Mouse (Mus musculus) forebrain, embryonic 15.5 days (tissue): ENCODE data around the gene Gm39566. TPM values are rescaled to one million over a fixed set of nuclear protein-coding genes. Genes with fewer than 3 reads are reported as not detected.

ENCODE experiments used
- ATAC-seq: fragments of 200-750 bp; cut with Nextera tagmentation; replicated peaks from 2 replicates; pipeline ENCODE4 v1.8.0; 2017; ENCODE audit warnings: mild to moderate bottlenecking, moderate TSS enrichment, moderate library complexity
- H3K27ac ChIP-seq: fragments of 300-500 bp; sonication (generic); replicated peaks from 2 replicates; pipeline ENCODE4 v1.5.1; 2015; ENCODE audit warnings: mild to moderate bottlenecking, inconsistent platforms
- H3K27me3 ChIP-seq: fragments of 300-500 bp; sonication (generic); 2 replicates; pipeline ENCODE4 v1.6.1; 2015; ENCODE audit warnings: inconsistent platforms
- H3K36me3 ChIP-seq: fragments of 300-500 bp; sonication (generic); 2 replicates; pipeline ENCODE4 v1.6.1; 2015; ENCODE audit warnings: mild to moderate bottlenecking, inconsistent platforms
- H3K4me1 ChIP-seq: fragments of 300-500 bp; sonication (generic); 2 replicates; pipeline ENCODE4 v1.6.1; 2015; ENCODE audit warnings: inconsistent platforms
- H3K4me2 ChIP-seq: fragments of 300-500 bp; sonication (generic); replicated peaks from 2 replicates; pipeline ENCODE4 v1.6.1; 2015; ENCODE audit warnings: mild to moderate bottlenecking, inconsistent platforms
- H3K4me3 ChIP-seq: fragments of 300-500 bp; sonication (generic); 2 replicates; pipeline ENCODE4 v1.5.1; 2015; ENCODE audit warnings: mild to moderate bottlenecking, inconsistent platforms
- H3K9ac ChIP-seq: fragments of 300-500 bp; sonication (generic); replicated peaks from 2 replicates; pipeline ENCODE4 v1.6.1; 2015; ENCODE audit warnings: mild to moderate bottlenecking, inconsistent platforms
- H3K9me3 ChIP-seq: fragments of 300-500 bp; sonication (generic); 2 replicates; pipeline ENCODE4 v1.6.1; 2016; ENCODE audit warnings: inconsistent platforms
- WGBS: fragments of 180-500 bp; shearing (Covaris S2); methylation state at CpG from one replicate; pipeline ENCODE4 v1.1.7; 2015; ENCODE audit warnings: mixed read lengths; 5-methylcytosine and 5-hydroxymethylcytosine counted together
- polyA plus RNA-seq: library from polyadenylated mRNA; unstranded; fragments of >200 nt; fragmentation: Nextera tagmentation; extraction: Ambion mirVana; gene quantifications from 2 replicates; pipeline ENCODE4 v1.2.1, GENCODE M21; 2015

Gene Gm39566
- polyA plus RNA-seq, 1 experiment from 2014 or later, result not detected

DNA sequence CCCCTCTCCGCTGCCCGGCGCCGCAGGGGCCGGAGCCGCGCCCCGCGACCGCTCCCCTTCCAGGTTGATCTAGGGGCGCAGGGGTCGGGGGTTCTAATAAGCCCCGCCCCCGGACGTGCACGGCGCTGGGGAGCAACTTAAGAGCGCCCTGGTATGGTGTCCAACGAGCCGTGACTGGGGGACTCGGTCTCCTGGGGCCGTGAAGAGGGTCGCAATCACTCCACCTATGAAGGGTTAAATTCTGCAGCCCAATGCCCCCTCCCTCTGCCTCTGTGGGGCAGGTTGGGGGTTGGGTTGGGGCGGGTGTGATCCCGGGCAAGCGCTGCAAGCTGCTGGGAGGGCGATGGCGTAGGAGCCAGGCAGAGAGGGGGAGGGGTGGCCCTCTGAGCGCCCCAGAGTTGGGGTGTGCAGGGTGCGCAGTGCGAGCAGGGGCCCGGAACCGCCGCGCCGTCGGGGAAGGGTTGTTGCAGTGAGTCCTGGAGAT is 48.9 kb downstream of the Gm39566 start:
- H3K27ac ChIP-seq, result peak overlapping the region; percentile 76
- peak overlapping the region; percentile 79 for H3K4me3 ChIP-seq
- peak overlapping the region; percentile 51 for H3K4me2 ChIP-seq
- H3K9me3 ChIP-seq, result no peaks in the 10 kb centered on the region
- 1% methylated on average over 36 of the region's 37 CpGs for WGBS
- H3K9ac ChIP-seq, result peak overlapping the region; percentile 92
- no peaks in the 10 kb centered on the region for H3K27me3 ChIP-seq
- no peaks in the 10 kb centered on the region for H3K36me3 ChIP-seq
- ATAC-seq, result peak; percentile 78
- peaks cover 23% of the 10 kb centered on the region for H3K4me1 ChIP-seq

DNA sequence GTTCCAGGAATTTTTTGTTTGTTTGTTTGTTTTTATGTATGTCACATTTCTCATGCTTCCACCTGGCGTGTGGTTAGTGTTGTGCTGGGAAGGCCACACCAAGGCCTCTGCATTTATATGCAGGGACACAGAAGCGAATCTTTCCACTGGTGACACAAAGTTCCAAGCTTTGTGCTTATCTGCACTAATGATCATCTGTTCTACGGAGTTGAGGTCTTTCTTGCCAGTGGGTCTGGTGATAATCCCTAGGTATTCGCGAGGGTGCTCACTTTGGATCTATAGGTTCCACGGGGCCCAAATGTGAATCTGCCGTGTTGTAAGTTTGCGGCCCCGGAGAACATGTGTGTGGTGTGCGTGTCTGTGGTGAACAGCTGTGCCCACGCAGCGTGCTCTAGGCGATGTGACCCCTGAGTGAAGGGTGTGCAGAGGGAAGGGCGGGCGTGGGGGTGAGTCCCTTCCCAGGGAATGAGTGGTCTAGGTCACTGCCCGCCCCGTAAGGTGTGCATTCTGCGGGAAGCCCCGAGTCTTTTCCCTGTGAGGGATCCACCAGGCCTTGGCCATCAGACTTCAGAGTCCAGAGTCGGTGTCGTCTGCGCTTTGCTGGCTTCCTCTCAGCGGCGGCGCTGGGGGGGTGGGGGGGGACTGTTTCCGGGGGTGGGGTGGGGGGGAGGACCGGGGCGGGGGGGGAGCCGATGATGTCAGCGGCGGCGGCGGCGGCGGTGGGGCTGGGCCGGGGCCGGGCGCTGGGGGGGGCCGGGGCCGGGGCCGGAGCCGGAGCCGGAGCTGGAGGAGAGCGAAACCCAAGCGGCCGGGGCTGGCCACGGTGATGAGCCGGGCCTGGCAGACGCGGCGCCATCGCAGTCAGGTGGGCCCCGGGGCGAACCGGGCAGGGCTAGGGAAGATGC is 49.6 kb downstream of the Gm39566 start, which contains the start of gene Zbtb4:
Zbtb4 (plus strand) TSS at position 692 of the 905 bp plus-strand sequence.
- ATAC-seq, result peak; percentile 60
- peak within 1 kb of the TSS; percentile 51 for H3K4me2 ChIP-seq
- peak within 1 kb of the TSS; percentile 76 for H3K27ac ChIP-seq
- H3K36me3 ChIP-seq, result no peaks in the 10 kb centered on the region
- WGBS, result 17% methylated on average over 51 of the region's 55 CpGs
- H3K9ac ChIP-seq, result peak within 1 kb of the TSS; percentile 92
- peaks cover 29% of the 10 kb centered on the region for H3K4me1 ChIP-seq
- no peaks in the 10 kb centered on the region for H3K9me3 ChIP-seq
- no peaks in the 10 kb centered on the region for H3K27me3 ChIP-seq
- H3K4me3 ChIP-seq, result peak within 1 kb of the TSS; percentile 79

DNA sequence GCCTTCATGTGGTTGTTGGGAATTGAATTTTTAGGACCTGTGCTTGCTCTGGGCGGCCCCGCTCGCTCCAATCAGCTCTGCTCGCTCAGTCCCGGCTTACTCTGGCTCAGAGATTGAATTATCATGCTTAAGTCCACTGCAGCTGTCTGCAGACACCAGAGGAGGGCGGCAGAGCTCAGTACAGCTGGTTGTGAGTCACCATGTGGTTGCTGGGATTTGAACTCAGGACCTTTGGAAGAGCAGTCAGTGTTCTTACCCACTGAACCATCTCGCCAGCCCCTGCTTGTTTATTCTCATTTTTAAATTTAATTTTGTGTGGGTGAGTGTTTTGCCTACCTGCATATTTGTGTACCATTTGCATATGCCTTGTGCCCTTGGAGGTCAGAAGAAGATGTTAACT is 51.5 kb downstream of the Gm39566 start:
- no peak overlapping the region for H3K9ac ChIP-seq
- H3K27me3 ChIP-seq, result no peaks in the 10 kb centered on the region
- no peak for ATAC-seq
- H3K4me1 ChIP-seq, result peaks cover 39% of the 10 kb centered on the region
- no peaks in the 10 kb centered on the region for H3K9me3 ChIP-seq
- no peak overlapping the region for H3K4me2 ChIP-seq
- no peak overlapping the region for H3K4me3 ChIP-seq
- WGBS, result 76% methylated on average over 7 of the region's 7 CpGs
- no peaks in the 10 kb centered on the region for H3K36me3 ChIP-seq
- H3K27ac ChIP-seq, result no peak overlapping the region

- WGBS, result 72% methylated on average over 1 of the region's 1 CpGs
- H3K9ac ChIP-seq, result no peak within 1 kb of the TSS
- ATAC-seq, result no peak
- no peak within 1 kb of the TSS for H3K4me3 ChIP-seq
- H3K27ac ChIP-seq, result peak within 1 kb of the TSS; percentile 100; the same call in 1 of the 2 replicates
- H3K9me3 ChIP-seq, result no peaks in the 10 kb centered on the region
- no peak within 1 kb of the TSS for H3K4me2 ChIP-seq
- H3K4me1 ChIP-seq, result peaks cover 37% of the 10 kb centered on the region
- no peaks in the 10 kb centered on the region for H3K36me3 ChIP-seq
- H3K27me3 ChIP-seq, result no peaks in the 10 kb centered on the region
Measured at GRCm38 (mm10) chr11:69761868-69762267, 53.2 kb downstream of the Gm39566 start, which contains the start of gene Slc35g3. Slc35g3 (minus strand) TSS chr11:69761968.

Other genes with a start within 250 kb of the Gm39566 start
- 26.3 and 27.2 TPM in 2 replicates for gene Wrap53, start 235.0 kb downstream of the Gm39566 start, polyA plus RNA-seq
- gene Trp53, start 234.9 kb downstream of the Gm39566 start, polyA plus RNA-seq, result 112 and 115 TPM in 2 replicates
- 22.2 and 25.9 TPM in 2 replicates for gene Atp1b2, start 209.4 kb downstream of the Gm39566 start, polyA plus RNA-seq
- gene Shbg, start 197.4 kb downstream of the Gm39566 start, polyA plus RNA-seq, result not detected in 2 replicates
- 22.9 and 25.2 TPM in 2 replicates for gene Sat2, start 193.3 kb downstream of the Gm39566 start, polyA plus RNA-seq
- 41.0 and 46.1 TPM in 2 replicates for gene Fxr2, start 182.3 kb downstream of the Gm39566 start, polyA plus RNA-seq
- gene Sox15, start 160.0 kb downstream of the Gm39566 start, polyA plus RNA-seq, result not detected in 2 replicates
- gene Mpdu1, start 152.7 kb downstream of the Gm39566 start, polyA plus RNA-seq, result 89.1 and 91.0 TPM in 2 replicates
- 6.7 and 7.7 TPM in 2 replicates for gene Cd68, start 149.1 kb downstream of the Gm39566 start, polyA plus RNA-seq
- gene Eif4a1, start 142.9 kb downstream of the Gm39566 start, polyA plus RNA-seq, result 547 and 583 TPM in 2 replicates
- gene Senp3, start 133.2 kb downstream of the Gm39566 start, polyA plus RNA-seq, result 89.2 and 102 TPM in 2 replicates
- 0.38 TPM in 1 of 2 replicates, not detected in the other for gene Tnfsf13, start 129.5 kb downstream of the Gm39566 start, polyA plus RNA-seq
- gene Tnfsf12, start 119.4 kb downstream of the Gm39566 start, polyA plus RNA-seq, result 1.6 TPM in 2 replicates
- 1.0 and 1.1 TPM in 2 replicates for gene Tnfsfm13, start 119.2 kb downstream of the Gm39566 start, polyA plus RNA-seq
- 17.5 and 19.2 TPM in 2 replicates for gene Polr2a, start 56.7 kb downstream of the Gm39566 start, polyA plus RNA-seq
- gene Slc35g3, start 53.3 kb downstream of the Gm39566 start, polyA plus RNA-seq, result 0.28 and 0.56 TPM in 2 replicates
- gene Zbtb4, start 49.4 kb downstream of the Gm39566 start, polyA plus RNA-seq, result 2.8 and 3.2 TPM in 2 replicates
- 1.2 and 1.4 TPM in 2 replicates for gene Chrnb1, start 19.4 kb downstream of the Gm39566 start, polyA plus RNA-seq
- gene Fgf11, start 13.4 kb downstream of the Gm39566 start, polyA plus RNA-seq, result 6.2 and 6.7 TPM in 2 replicates
- gene Tmem102, start 9.7 kb downstream of the Gm39566 start, polyA plus RNA-seq, result 0.61 and 0.98 TPM in 2 replicates
- gene Spem2, start 3.2 kb upstream of the Gm39566 start, polyA plus RNA-seq, result not detected in 2 replicates
- gene Spem1, start 6.9 kb upstream of the Gm39566 start, polyA plus RNA-seq, result 0.33 and 0.36 TPM in 2 replicates
- 20.9 and 21.3 TPM in 2 replicates for gene Nlgn2, start 22.5 kb upstream of the Gm39566 start, polyA plus RNA-seq
- 333 and 335 TPM in 2 replicates for gene Tmem256, start 23.2 kb upstream of the Gm39566 start, polyA plus RNA-seq
- 51.0 and 51.2 TPM in 2 replicates for gene Plscr3, start 31.1 kb upstream of the Gm39566 start, polyA plus RNA-seq
- gene Tnk1, start 43.4 kb upstream of the Gm39566 start, polyA plus RNA-seq, result 0.27 and 0.36 TPM in 2 replicates
- gene Tmem95, start 62.7 kb upstream of the Gm39566 start, polyA plus RNA-seq, result not detected in 2 replicates
- gene Kctd11, start 66.1 kb upstream of the Gm39566 start, polyA plus RNA-seq, result 1.2 and 1.3 TPM in 2 replicates
- 0.48 and 0.51 TPM in 2 replicates for gene Acap1, start 80.2 kb upstream of the Gm39566 start, polyA plus RNA-seq
- gene 2810408A11Rik, start 85.7 kb upstream of the Gm39566 start, polyA plus RNA-seq, result 19.9 and 20.7 TPM in 2 replicates
- 18.5 and 23.0 TPM in 2 replicates for gene Neurl4, start 85.8 kb upstream of the Gm39566 start, polyA plus RNA-seq
- 79.6 and 92.2 TPM in 2 replicates for gene Gps2, start 98.6 kb upstream of the Gm39566 start, polyA plus RNA-seq
- gene Eif5a, start 106.7 kb upstream of the Gm39566 start, polyA plus RNA-seq, result 1,167 and 1,257 TPM in 2 replicates
- 5.6 and 5.8 TPM in 2 replicates for gene Ybx2, start 120.5 kb upstream of the Gm39566 start, polyA plus RNA-seq
- gene Slc2a4, start 132.9 kb upstream of the Gm39566 start, polyA plus RNA-seq, result 6.4 and 7.5 TPM in 2 replicates
- 0.28 and 0.56 TPM in 2 replicates for gene Cldn7, start 149.5 kb upstream of the Gm39566 start, polyA plus RNA-seq
- gene Ctdnep1, start 165.9 kb upstream of the Gm39566 start, polyA plus RNA-seq, result 18.4 and 20.8 TPM in 2 replicates
- gene Elp5, start 167.2 kb upstream of the Gm39566 start, polyA plus RNA-seq, result 170 and 171 TPM in 2 replicates
- 610 and 626 TPM in 2 replicates for gene Gabarap, start 175.8 kb upstream of the Gm39566 start, polyA plus RNA-seq
- gene Phf23, start 180.5 kb upstream of the Gm39566 start, polyA plus RNA-seq, result 71.5 and 75.6 TPM in 2 replicates
- gene Dvl2, start 185.3 kb upstream of the Gm39566 start, polyA plus RNA-seq, result 35.3 and 37.5 TPM in 2 replicates
- 57.0 and 60.7 TPM in 2 replicates for gene Acadvl, start 200.1 kb upstream of the Gm39566 start, polyA plus RNA-seq
- gene Dlg4, start 201.6 kb upstream of the Gm39566 start, polyA plus RNA-seq, result 27.8 and 29.8 TPM in 2 replicates
- 1.8 and 2.0 TPM in 2 replicates for gene Asgr1, start 238.8 kb upstream of the Gm39566 start, polyA plus RNA-seq